Mouse (Mus musculus): ENCODE measurements around the gene Cct6b.

- no peak for TF ChIP-seq POLR2A (IDR thresholded peaks at IDR 0.05; ENCODE audit: low read depth, low read length)
- peak; percentile 16; the same call in 1 of the 2 replicates for TF ChIP-seq CTCF (IDR thresholded peaks at IDR 0.05; ENCODE audit: extremely low read depth, insufficient read length, insufficient replicate concordance, low read depth, low read length)
These were observed 80.2 kb downstream of the Cct6b start for GRCm38 (mm10) chr11:82683765-82684505.

All from small intestine, adult 2 months (tissue).